Mouse (Mus musculus) limb, embryonic 11.5 days (tissue): Measurements from ENCODE around the gene Pnkp. TPM values are rescaled to one million over a fixed set of nuclear protein-coding genes. Genes with fewer than 3 reads are reported as not detected.

ENCODE experiments used
- ATAC-seq: fragments of 200-750 bp; cut with Nextera tagmentation; 2 replicates; pipeline ENCODE4 v1.8.0; 2017; ENCODE audit warnings: low read depth; ENCODE audit not compliant: insufficient number of reproducible peaks, low FRiP score, low TSS enrichment
- DNase-seq: peaks from one replicate; pipeline ENCODE4 v3.0.0-alpha.2; 2015; ENCODE audit warnings: low spot score
- H3K27ac ChIP-seq: fragments of 300-500 bp; sonication (generic); replicated peaks from 2 replicates; pipeline ENCODE4 v1.5.1; 2014; ENCODE audit warnings: low read depth, mild to moderate bottlenecking, low read length
- H3K27me3 ChIP-seq: fragments of 300-500 bp; sonication (generic); 2 replicates; pipeline ENCODE4 v1.6.1; 2014; ENCODE audit warnings: mild to moderate bottlenecking, low read length, mixed read lengths; ENCODE audit not compliant: control insufficient read depth, insufficient read depth
- H3K36me3 ChIP-seq: fragments of 300-500 bp; sonication (generic); 2 replicates; pipeline ENCODE4 v1.6.1; 2014; ENCODE audit warnings: mild to moderate bottlenecking, low read length, moderate library complexity, mixed read lengths; ENCODE audit not compliant: control insufficient read depth, insufficient read depth
- H3K4me1 ChIP-seq: fragments of 300-500 bp; sonication (generic); 2 replicates; pipeline ENCODE4 v1.6.1; 2014; ENCODE audit warnings: low read length, mixed read lengths; ENCODE audit not compliant: control insufficient read depth, insufficient read depth
- H3K4me2 ChIP-seq: fragments of 300-500 bp; sonication (generic); 2 replicates; pipeline ENCODE4 v1.6.1; 2014; ENCODE audit warnings: low read depth, mild to moderate bottlenecking, moderate library complexity; ENCODE audit not compliant: severe bottlenecking
- H3K4me3 ChIP-seq: fragments of 300-500 bp; sonication (generic); 2 replicates; pipeline ENCODE4 v1.5.1; 2014; ENCODE audit warnings: low read depth, low read length
- H3K9ac ChIP-seq: fragments of 300-500 bp; sonication (generic); 2 replicates; pipeline ENCODE4 v1.6.1; 2014; ENCODE audit warnings: mild to moderate bottlenecking, low read length
- H3K9me3 ChIP-seq: fragments of 300-500 bp; sonication (generic); 2 replicates; pipeline ENCODE4 v1.6.1; 2016; ENCODE audit warnings: low read length; ENCODE audit not compliant: control insufficient read depth
- WGBS: fragments of 180-500 bp; shearing (Covaris S2); extraction: QIAGEN DNeasy Blood & Tissue Kit; methylation state at CpG from one replicate; pipeline ENCODE4 v1.1.7; 2014; 5-methylcytosine and 5-hydroxymethylcytosine counted together
- polyA plus RNA-seq: library from polyadenylated mRNA; unstranded; fragments of >200 nt; fragmentation: Nextera tagmentation; extraction: Ambion mirVana; gene quantifications from 2 replicates; pipeline ENCODE4 v1.2.1, GENCODE M21; 2014

Pnkp gene
- polyA plus RNA-seq, 1 experiment from 2014 or later = 31.2 TPM

GRCm38 (mm10) chr7:44852259-44853027 lies 4.5 kb upstream of the Pnkp start:
- Histone ChIP-seq H3K27ac (no peak overlapping the region), H3K9ac (no peak overlapping the region), H3K9me3 (no peaks in the 10 kb centered on the region), H3K4me2 (no peak overlapping the region), H3K4me1 (peaks cover 22% of the 10 kb centered on the region), H3K4me3 (no peak overlapping the region), H3K27me3 (no peaks in the 10 kb centered on the region), H3K36me3 (peaks cover 5% of the 10 kb centered on the region; the same call in 1 of the 2 replicates)
- WGBS = 89% methylated on average over 36 of the region's 36 CpGs
- no peak for ATAC-seq
- DNase-seq = no peak

DNA sequence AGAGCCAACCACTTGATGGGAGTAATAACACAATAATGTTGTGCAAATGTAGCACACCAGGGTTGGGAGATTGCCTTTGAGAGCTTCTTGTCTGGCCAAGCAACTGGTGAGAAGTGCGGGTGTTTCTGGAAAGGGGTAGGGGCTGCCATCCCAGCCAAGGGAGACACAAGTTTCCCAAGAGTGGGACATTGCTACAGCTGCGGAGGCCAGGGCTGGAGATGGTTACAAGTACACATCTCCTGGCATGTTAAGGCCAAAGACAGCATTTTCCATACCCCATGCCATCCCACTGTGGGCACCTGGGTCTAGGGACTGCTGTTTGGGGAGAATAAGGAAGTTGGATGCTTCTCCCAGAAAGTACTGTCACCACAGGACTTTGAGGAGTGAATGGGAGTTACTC lies 3.9 kb upstream of the Pnkp start:
- Histone ChIP-seq H3K4me1 (peaks cover 21% of the 10 kb centered on the region), H3K27ac (no peak overlapping the region), H3K9me3 (no peaks in the 10 kb centered on the region), H3K4me3 (no peak overlapping the region), H3K9ac (no peak overlapping the region), H3K36me3 (peaks cover 5% of the 10 kb centered on the region; the same call in 1 of the 2 replicates), H3K27me3 (no peaks in the 10 kb centered on the region), H3K4me2 (no peak overlapping the region)
- DNase-seq = no peak
- ATAC-seq = no peak
- WGBS = 98% methylated on average over 2 of the region's 2 CpGs

GRCm38 (mm10) chr7:44853596-44854355 lies 3.2 kb upstream of the Pnkp start:
- 34% methylated on average over 26 of the region's 26 CpGs for WGBS
- no peak for ATAC-seq
- peaks cover 21% of the 10 kb centered on the region for H3K4me1 ChIP-seq

DNA sequence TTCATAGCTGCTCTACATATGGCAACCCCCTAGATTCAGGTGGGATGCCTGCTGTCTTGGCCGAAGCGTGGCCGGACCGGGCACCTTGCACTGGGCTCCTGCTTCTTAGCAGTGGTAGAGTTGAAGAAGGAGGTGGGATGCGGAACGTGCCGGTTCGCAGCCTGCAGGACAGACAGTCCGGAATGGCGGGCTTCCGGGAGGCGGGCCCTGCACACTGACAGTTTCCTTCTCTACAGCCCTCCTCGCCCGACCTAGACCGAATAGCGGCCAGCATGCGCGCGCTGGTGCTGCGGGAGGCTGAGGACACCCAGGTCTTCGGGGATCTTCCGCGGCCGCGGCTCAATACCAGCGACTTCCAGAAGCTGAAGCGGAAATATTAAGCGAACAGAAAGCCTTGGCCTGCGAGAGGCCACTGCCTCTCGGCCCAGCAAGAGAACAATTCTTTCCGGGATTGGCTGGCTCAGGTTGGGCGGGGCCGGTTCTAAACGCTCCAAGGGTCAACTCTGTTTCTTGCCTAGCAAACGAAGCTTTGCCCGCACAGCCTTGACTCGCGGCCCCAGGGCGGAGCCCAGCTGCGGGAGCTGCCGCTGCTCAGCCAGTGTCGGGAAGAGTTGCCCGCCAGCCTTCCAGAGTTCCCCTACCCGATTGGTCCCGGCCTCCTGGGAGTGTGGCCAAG lies 2.4 kb upstream of the Pnkp start:
- Histone ChIP-seq H3K4me3 (peak overlapping the region; percentile 39), H3K9me3 (no peaks in the 10 kb centered on the region), H3K4me1 (peaks cover 21% of the 10 kb centered on the region), H3K9ac (peak overlapping the region; percentile 56), H3K27ac (peak overlapping the region; percentile 48), H3K4me2 (peak overlapping the region; percentile 70), H3K27me3 (no peaks in the 10 kb centered on the region), H3K36me3 (peaks cover 5% of the 10 kb centered on the region; the same call in 1 of the 2 replicates)
- ATAC-seq (0 out of 2 replicates have a peak, but pooled peaks have one; percentile 15), DNase-seq (peak; percentile 81)
- 2% methylated on average over 45 of the region's 45 CpGs for WGBS

More at GRCm38 (mm10) chr7:44853596-44854355, 3.2 kb upstream of the Pnkp start:
- no peak for DNase-seq
- H3K9me3 ChIP-seq = no peaks in the 10 kb centered on the region
- peak overlapping the region; percentile 48 for H3K27ac ChIP-seq
- no peaks in the 10 kb centered on the region for H3K27me3 ChIP-seq
- H3K4me2 ChIP-seq = peak overlapping the region; percentile 70
- H3K4me3 ChIP-seq = peak overlapping the region; percentile 39
- peaks cover 5% of the 10 kb centered on the region; the same call in 1 of the 2 replicates for H3K36me3 ChIP-seq
- peak overlapping the region; percentile 56 for H3K9ac ChIP-seq

GRCm38 (mm10) chr7:44855036-44855435 lies 1.9 kb upstream of the Pnkp start:
- H3K4me2 ChIP-seq = peak overlapping the region; percentile 70
- H3K9me3 ChIP-seq = no peaks in the 10 kb centered on the region
- peak overlapping the region; percentile 48; the same call in 1 of the 2 replicates for H3K27ac ChIP-seq
- no peak overlapping the region; the same call in 1 of the 2 replicates for H3K9ac ChIP-seq
- peaks cover 21% of the 10 kb centered on the region for H3K4me1 ChIP-seq
- H3K36me3 ChIP-seq = peaks cover 5% of the 10 kb centered on the region; the same call in 1 of the 2 replicates
- peak overlapping the region; percentile 39 for H3K4me3 ChIP-seq
- no peaks in the 10 kb centered on the region for H3K27me3 ChIP-seq
- no peak for ATAC-seq
- WGBS = 46% methylated on average over 10 of the region's 10 CpGs
- DNase-seq = no peak

- peak overlapping the region; percentile 75 for H3K4me2 ChIP-seq
- no peak overlapping the region for H3K27ac ChIP-seq
- peaks cover 16% of the 10 kb centered on the region for H3K4me1 ChIP-seq
- ATAC-seq (no peak), DNase-seq (no peak)
- peak overlapping the region; percentile 52 for H3K4me3 ChIP-seq
- 64% methylated on average over 9 of the region's 9 CpGs for WGBS
- no peaks in the 10 kb centered on the region for H3K9me3 ChIP-seq
- H3K9ac ChIP-seq = no peak overlapping the region
- H3K36me3 ChIP-seq = peaks cover 8% of the 10 kb centered on the region; the same call in 1 of the 2 replicates
- H3K27me3 ChIP-seq = no peaks in the 10 kb centered on the region
These were observed 548 bp upstream of the Pnkp start for GRCm38 (mm10) chr7:44856265-44856916.

DNA sequence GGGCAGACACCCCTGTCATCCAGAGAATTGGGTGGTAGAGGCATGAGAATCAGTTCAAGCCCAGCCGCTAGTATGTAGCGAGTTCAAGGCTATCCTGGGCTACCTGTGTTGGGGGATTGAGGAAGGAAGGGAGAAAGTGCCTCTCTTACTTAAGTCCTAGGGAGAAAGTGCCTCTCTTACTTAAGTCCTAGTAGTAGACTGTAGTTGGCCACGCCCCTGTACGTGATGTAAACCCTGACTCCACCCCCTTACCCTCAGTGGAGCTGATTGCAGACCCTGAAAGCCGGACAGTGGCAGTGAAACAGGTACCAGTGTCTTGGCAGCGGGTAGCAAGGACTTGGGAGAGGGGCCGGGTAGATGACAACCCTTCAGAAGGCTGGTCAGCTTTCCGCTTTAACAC lies 966 bp downstream of the Pnkp start:
- WGBS = 28% methylated on average over 8 of the region's 8 CpGs
- Histone ChIP-seq H3K27ac (no peak overlapping the region), H3K27me3 (no peaks in the 10 kb centered on the region), H3K4me3 (peak overlapping the region; percentile 52), H3K4me2 (peak overlapping the region; percentile 75), H3K4me1 (peaks cover 16% of the 10 kb centered on the region), H3K36me3 (peaks cover 13% of the 10 kb centered on the region; the same call in 1 of the 2 replicates), H3K9ac (peak overlapping the region; percentile 48), H3K9me3 (no peaks in the 10 kb centered on the region)
- DNase-seq = no peak
- ATAC-seq = no peak
